Mouse (Mus musculus) heart, embryonic 14.5 days (tissue): Measurements from ENCODE around the gene Il10rb. TPM values are rescaled to one million over a fixed set of nuclear protein-coding genes. Genes with fewer than 3 reads are reported as not detected.

Source experiments
- ATAC-seq: fragments of 200-750 bp; cut with Nextera tagmentation; 2 replicates; pipeline ENCODE4 v1.8.0; 2017; ENCODE audit warnings: low read depth, moderate TSS enrichment; ENCODE audit not compliant: insufficient number of reproducible peaks, insufficient read depth, low FRiP score
- H3K27ac ChIP-seq, 2 experiments: fragments of 200-500 bp in 1 of 2; fragments of 300-500 bp in 1 of 2; sonication (generic) in 1 of 2; replicated peaks in 1 of 2; 2 replicates each; pipeline ENCODE4 v1.5.1; 2012 to 2014; ENCODE audit warnings: low read depth in 2 of 2, low read length in 2 of 2, control low read depth in 1 of 2, mild to moderate bottlenecking in 1 of 2, mixed read lengths in 1 of 2; ENCODE audit not compliant: control insufficient read depth in 1 of 2, insufficient read depth in 1 of 2
- H3K27me3 ChIP-seq: fragments of 300-500 bp; sonication (generic); 2 replicates; pipeline ENCODE4 v1.6.1; 2014; ENCODE audit warnings: mild to moderate bottlenecking, low read length, control low read depth; ENCODE audit not compliant: control insufficient read depth, insufficient read depth
- H3K36me3 ChIP-seq: fragments of 300-500 bp; sonication (generic); 2 replicates; pipeline ENCODE4 v1.6.1; 2014; ENCODE audit warnings: mild to moderate bottlenecking, control low read depth, low read length, mixed read lengths; ENCODE audit not compliant: control insufficient read depth, insufficient read depth
- H3K4me1 ChIP-seq, 2 experiments: fragments of 200-500 bp in 1 of 2; fragments of 300-500 bp in 1 of 2; sonication (generic) in 1 of 2; 2 replicates each; pipeline ENCODE4 v1.6.1; 2012 to 2014; ENCODE audit warnings: low read length in 2 of 2, control low read depth in 1 of 2, mixed read lengths in 1 of 2; ENCODE audit not compliant: control insufficient read depth in 2 of 2, insufficient read depth in 2 of 2
- H3K4me2 ChIP-seq: fragments of 300-500 bp; sonication (generic); 2 replicates; pipeline ENCODE4 v1.6.1; 2014; ENCODE audit warnings: mild to moderate bottlenecking, low read length
- H3K4me3 ChIP-seq, 2 experiments: fragments of 200-500 bp in 1 of 2; fragments of 300-500 bp in 1 of 2; sonication (generic) in 1 of 2; 2 replicates each; pipeline ENCODE4 v1.5.1; 2012 to 2014; ENCODE audit warnings: low read length in 2 of 2, mild to moderate bottlenecking in 2 of 2, control low read depth in 1 of 2, low read depth in 1 of 2, moderate library complexity in 1 of 2; ENCODE audit not compliant: control insufficient read depth in 1 of 2, insufficient read depth in 1 of 2
- H3K9ac ChIP-seq: fragments of 300-500 bp; sonication (generic); 2 replicates; pipeline ENCODE4 v1.6.1; 2014; ENCODE audit warnings: mild to moderate bottlenecking, low read length
- H3K9me3 ChIP-seq: fragments of 300-500 bp; sonication (generic); 2 replicates; pipeline ENCODE4 v1.6.1; 2016; ENCODE audit warnings: low read length, control low read depth; ENCODE audit not compliant: control insufficient read depth
- WGBS: fragments of 180-500 bp; shearing (Covaris S2); extraction: QIAGEN DNeasy Blood & Tissue Kit; methylation state at CpG from one replicate; pipeline ENCODE4 v1.1.7; 2014; 5-methylcytosine and 5-hydroxymethylcytosine counted together
- polyA plus RNA-seq: library from polyadenylated mRNA; unstranded; fragments of >200 nt; fragmentation: Nextera tagmentation; extraction: Ambion mirVana; gene quantifications from 2 replicates; pipeline ENCODE4 v1.2.1, GENCODE M21; 2014

The Il10rb gene
- polyA plus RNA-seq, 1 experiment from 2014 or later: 59.2 TPM

DNA sequence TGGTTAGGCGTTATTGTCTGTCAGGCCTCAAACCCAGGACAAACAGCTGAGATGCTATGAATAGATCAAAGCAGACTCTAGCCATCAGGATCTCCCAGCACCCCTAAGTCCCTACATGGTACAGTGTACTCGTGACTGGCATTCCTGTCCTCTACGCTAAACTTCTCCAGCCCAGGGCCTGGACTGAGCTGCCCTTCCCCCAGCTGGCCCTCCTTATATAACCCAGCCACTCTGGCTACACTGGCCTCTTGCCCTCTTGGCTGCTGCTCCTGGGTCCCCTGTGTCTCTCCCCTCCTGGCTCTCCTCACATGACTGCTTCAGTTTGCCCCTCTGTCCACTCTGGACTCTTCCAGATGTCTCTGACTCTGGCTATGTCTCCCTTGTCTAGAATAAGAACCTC is 56.7 kb downstream of the Il10rb start:
- Histone ChIP-seq H3K9ac (no peak overlapping the region), H3K4me3 (no peak overlapping the region), H3K4me1 (peaks cover 11 to 16% of the 10 kb centered on the region in 2 experiments), H3K9me3 (no peaks in the 10 kb centered on the region), H3K4me2 (no peak overlapping the region), H3K27me3 (no peaks in the 10 kb centered on the region), H3K27ac (peak overlapping the region; percentile 44 to 52; a peak in 2 of 4 replicates), H3K36me3 (no peaks in the 10 kb centered on the region)
- ATAC-seq: 0 out of 2 replicates have a peak, but pooled peaks have one; percentile 28
- WGBS: 39% methylated on average over 3 of the region's 3 CpGs

DNA sequence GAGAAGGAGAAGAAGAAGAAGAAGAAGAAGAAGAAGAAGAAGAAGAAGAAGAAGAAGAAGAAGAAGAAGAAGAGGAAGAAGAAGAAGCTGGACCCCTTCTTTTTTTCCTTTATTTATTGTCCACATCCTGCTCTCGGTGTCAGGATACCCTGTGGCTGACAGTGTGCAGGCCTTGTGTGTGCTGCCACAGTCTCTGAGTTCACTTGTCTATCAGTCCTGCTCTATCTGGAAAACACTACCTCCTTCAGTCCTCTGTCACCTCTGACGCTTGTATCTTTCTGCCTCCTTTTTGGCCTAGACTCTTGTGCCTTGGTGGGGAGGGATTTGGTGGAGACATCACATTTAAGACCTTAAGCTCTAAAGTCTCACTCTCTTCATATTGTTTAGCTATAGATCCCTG is 57.4 kb downstream of the Il10rb start:
- WGBS: 44% methylated on average over 2 of the region's 2 CpGs
- H3K9ac ChIP-seq: no peak overlapping the region
- no peaks in the 10 kb centered on the region for H3K27me3 ChIP-seq
- H3K4me1 ChIP-seq: peaks cover 11 to 16% of the 10 kb centered on the region in 2 experiments
- ATAC-seq: no peak
- H3K27ac ChIP-seq: no peak overlapping the region
- H3K36me3 ChIP-seq: no peaks in the 10 kb centered on the region
- H3K4me2 ChIP-seq: no peak overlapping the region
- H3K4me3 ChIP-seq: no peak overlapping the region
- H3K9me3 ChIP-seq: peaks cover 4% of the 10 kb centered on the region; the same call in 1 of the 2 replicates

DNA sequence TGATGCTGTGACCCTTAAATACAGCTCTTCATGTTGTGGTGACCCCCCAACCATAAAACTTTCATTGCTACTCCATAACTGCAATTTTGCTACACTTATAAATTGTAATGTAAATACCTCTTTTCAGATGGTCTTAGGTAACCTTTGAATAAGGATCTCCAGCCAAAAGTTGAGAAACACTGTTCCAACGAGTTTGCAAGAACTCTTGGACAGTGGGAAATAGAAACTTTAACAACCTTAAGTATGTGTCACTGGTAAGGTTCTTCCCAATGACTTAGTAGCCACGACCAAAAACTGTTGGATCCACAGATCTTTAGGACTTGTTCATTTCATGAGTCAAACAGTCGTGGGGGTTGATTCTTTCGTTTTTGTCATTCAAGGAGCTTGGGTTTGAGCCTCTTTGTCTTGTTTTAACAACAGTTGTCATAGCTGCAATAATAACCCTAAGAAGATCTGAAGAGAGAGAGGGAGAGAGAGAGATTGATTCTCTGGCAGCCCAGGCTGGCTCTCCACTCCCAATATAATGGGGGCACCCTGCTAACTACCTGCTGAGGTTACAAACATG is 58.0 kb downstream of the Il10rb start:
- Histone ChIP-seq H3K27ac (peak overlapping the region; percentile 79 to 88; a peak in 2 of 4 replicates), H3K9ac (no peak overlapping the region; the same call in 1 of the 2 replicates), H3K4me2 (peak overlapping the region; percentile 94), H3K4me3 (peak overlapping the region; percentile 55 to 64), H3K9me3 (peaks cover 4% of the 10 kb centered on the region; the same call in 1 of the 2 replicates), H3K4me1 (peaks cover 11 to 16% of the 10 kb centered on the region in 2 experiments), H3K36me3 (no peaks in the 10 kb centered on the region), H3K27me3 (no peaks in the 10 kb centered on the region)
- 80% methylated on average over 4 of the region's 4 CpGs for WGBS
- no peak for ATAC-seq

DNA sequence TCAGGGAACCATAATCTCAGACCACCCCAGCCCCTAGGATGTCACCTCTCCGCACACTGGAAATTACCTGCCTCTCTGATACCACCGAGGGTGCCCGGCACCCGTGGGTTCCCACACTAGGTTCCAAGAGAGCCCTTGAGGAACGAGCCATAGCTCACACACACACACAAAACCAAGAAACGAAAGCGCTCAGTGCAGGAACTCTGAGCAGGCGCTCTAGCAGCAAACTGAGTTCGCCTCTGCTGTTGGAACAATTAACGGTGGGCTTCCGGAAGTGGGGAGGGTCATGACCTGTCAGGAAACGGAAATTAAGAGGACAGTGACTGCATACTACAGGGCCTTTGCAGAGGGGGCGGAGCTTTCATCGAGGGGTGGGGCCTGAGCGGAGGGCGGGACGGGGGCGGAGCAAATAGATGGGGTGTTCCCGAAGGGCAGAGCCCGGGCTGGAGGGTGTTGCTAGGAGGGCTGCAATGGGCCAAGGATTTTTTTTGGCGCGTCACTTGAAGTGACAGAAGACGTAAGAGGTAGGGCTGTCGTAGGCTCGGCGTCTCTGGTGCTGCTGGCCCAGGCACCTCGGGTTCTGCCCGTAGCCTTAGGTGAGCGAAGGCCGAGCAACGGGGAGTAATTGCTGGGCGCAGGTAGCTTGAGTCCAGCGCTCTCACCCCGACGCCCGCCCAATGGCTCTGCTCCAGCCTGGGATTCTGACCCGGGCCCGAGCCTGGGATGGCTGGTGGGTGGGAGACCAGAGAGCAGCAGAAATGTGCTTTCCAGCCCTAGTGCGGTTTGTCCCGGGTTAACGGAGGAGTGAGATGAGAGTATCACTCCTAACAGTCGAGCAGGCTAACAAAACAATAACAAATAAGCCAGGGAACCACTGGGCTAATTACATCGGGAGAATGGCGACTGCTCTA is 58.9 kb downstream of the Il10rb start:
- ATAC-seq: peak; percentile 92
- H3K4me1 ChIP-seq: peaks cover 11 to 16% of the 10 kb centered on the region in 2 experiments
- 3% methylated on average over 44 of the region's 44 CpGs for WGBS

DNA sequence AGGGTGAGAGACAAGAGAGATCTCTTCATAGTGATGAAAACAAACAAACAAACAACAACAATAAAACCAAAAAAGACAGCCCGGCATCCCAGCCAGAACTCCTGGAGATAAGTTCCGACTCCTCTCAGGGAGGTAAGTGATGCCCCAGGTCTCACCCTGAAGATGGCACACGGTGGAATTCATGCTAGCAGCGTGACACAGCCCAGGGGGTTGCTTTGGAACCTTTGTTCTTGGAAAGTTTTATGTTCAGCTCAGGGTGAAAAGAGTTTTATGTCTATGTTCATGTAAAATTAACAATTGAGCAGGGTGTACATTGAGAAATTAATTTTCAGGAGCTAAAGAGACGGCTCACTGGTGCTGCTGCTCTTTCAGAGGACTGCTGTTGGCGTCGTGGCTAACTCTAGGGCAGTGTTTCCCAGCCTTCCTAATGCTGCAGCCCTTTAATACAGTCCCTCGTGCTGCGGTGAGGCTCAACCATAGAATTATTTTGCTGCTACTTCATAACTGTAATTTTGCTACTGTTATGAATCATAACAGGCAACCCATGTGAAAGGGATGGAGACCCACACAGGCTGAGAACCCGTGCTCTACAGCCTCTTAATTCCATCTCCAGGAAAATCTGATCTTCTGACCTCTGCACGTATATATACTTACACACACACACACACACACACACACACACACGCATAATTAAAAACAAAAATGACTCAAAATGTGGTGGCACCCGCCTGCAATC is 59.7 kb downstream of the Il10rb start:
- peaks cover 4% of the 10 kb centered on the region; the same call in 1 of the 2 replicates for H3K9me3 ChIP-seq
- H3K36me3 ChIP-seq: no peaks in the 10 kb centered on the region
- 57% methylated on average over 13 of the region's 13 CpGs for WGBS
- H3K4me1 ChIP-seq: peaks cover 11 to 16% of the 10 kb centered on the region in 2 experiments
- no peak for ATAC-seq
- no peaks in the 10 kb centered on the region for H3K27me3 ChIP-seq
- peak overlapping the region; percentile 55 to 64 for H3K4me3 ChIP-seq
- peak overlapping the region; percentile 94 for H3K4me2 ChIP-seq
- H3K9ac ChIP-seq: peak overlapping the region; percentile 74
- peak overlapping the region in 1 of 2 experiments; percentile 79; a peak in 1 of 4 replicates for H3K27ac ChIP-seq

More for the DNA sequence above, 58.9 kb downstream of the Il10rb start:
- Histone ChIP-seq H3K27ac (peak overlapping the region; percentile 79 to 88), H3K9ac (peak overlapping the region; percentile 74), H3K4me2 (peak overlapping the region; percentile 94), H3K36me3 (no peaks in the 10 kb centered on the region), H3K9me3 (peaks cover 4% of the 10 kb centered on the region; the same call in 1 of the 2 replicates), H3K27me3 (no peaks in the 10 kb centered on the region), H3K4me3 (peak overlapping the region; percentile 55 to 64)

DNA sequence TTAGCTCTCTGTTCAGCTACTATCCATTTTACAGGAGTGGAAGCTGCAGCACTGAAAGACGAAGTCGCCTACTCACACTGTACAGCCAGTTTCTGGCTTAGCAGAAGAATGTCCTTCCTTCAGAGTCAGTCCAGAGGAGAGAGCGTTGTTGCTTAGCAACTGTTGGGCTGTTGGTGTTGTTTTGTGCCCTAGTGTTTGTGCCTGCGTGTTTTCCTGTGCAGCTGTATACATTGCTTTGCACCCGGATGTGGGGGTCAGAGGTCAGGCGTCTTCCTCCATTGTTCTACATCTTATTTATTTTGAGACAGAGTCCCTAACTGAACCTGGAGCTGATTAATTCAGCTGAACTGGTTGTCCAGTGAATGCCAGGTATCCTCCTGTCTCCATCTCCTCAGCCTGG is 60.6 kb downstream of the Il10rb start:
- Histone ChIP-seq H3K27ac (0 out of 4 replicates have a peak overlapping the region, but pooled peaks of 1 of the 2 experiments have one; percentile 27), H3K9me3 (peaks cover 4% of the 10 kb centered on the region; the same call in 1 of the 2 replicates), H3K4me2 (no peak overlapping the region; the same call in 1 of the 2 replicates), H3K9ac (no peak overlapping the region), H3K4me1 (peaks cover 11 to 16% of the 10 kb centered on the region in 2 experiments), H3K4me3 (no peak overlapping the region), H3K36me3 (no peaks in the 10 kb centered on the region), H3K27me3 (no peaks in the 10 kb centered on the region)
- no peak for ATAC-seq
- WGBS: 54% methylated on average over 6 of the region's 6 CpGs

DNA sequence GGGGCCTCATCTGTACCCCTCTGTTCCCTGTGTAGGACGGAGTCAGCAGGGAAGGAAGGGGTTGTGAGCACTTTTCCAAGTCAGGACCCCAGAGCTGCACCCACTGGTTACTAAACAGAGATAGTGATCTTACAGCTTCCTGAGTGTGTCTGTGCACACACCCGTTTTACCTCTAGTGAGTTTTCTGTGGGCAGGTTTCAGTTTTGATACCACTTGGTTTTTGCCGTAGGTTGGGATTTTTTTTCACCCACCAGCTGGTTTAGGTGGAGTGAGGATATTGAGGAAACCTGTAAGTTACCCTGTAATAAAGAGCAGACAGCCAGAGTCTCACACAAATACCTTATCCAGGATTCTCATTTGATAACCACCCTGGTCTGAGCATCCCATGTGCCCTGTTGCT is 64.5 kb downstream of the Il10rb start:
- Histone ChIP-seq H3K9ac (no peak overlapping the region), H3K4me3 (no peak overlapping the region), H3K27me3 (no peaks in the 10 kb centered on the region), H3K27ac (no peak overlapping the region), H3K9me3 (peaks cover 4% of the 10 kb centered on the region; the same call in 1 of the 2 replicates), H3K36me3 (no peaks in the 10 kb centered on the region), H3K4me1 (peaks cover 4 to 5% of the 10 kb centered on the region in 2 experiments; a peak in 3 of 4 replicates), H3K4me2 (no peak overlapping the region)
- ATAC-seq: no peak
- 66% methylated on average over 3 of the region's 3 CpGs for WGBS
